Mouse (Mus musculus): Measurements from ENCODE around the gene Ssbp3.

DNA sequence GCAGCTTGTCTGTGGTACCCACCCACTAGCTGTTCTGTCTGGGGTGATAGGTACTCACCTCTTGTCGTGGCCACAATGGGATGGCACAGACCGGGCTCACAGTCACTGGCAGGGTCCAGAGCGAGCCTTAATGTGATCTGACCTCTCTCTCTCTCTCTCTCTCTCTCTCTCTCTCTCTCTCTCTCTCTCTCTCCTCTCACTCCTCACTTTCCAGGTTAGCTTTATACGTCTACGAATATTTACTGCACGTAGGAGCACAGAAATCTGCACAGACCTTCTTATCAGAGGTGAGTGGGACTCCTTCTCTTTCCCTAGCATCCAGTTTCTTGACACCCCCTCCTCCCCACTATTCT, 2.2 kb downstream of the Ssbp3 start:
- no peak for TF ChIP-seq ZC3H11A (IDR thresholded peaks at IDR 0.05; ENCODE audit: borderline replicate concordance, low read depth, low read length)
- TF ChIP-seq HCFC1 (IDR thresholded peaks at IDR 0.05; ENCODE audit: borderline replicate concordance, insufficient read depth, low read length) = no peak
- no peak for TF ChIP-seq CHD2 (IDR thresholded peaks at IDR 0.05; ENCODE audit: low read depth, low read length)
- TF ChIP-seq MAFK (IDR thresholded peaks at IDR 0.05; ENCODE audit: insufficient read depth, low read depth, low read length) = no peak

Data from ES-E14 (cell line).